Mouse (Mus musculus): ENCODE results near the gene Map6. TPM values are rescaled to one million over a fixed set of nuclear protein-coding genes. Genes with fewer than 3 reads are reported as not detected.
A peak's percentile ranks its signal among the peaks of the same experiment; 100 is the strongest.

Gene Map6
- polyA plus RNA-seq, 1 experiment from 2014 or later = 118 TPM

DNA sequence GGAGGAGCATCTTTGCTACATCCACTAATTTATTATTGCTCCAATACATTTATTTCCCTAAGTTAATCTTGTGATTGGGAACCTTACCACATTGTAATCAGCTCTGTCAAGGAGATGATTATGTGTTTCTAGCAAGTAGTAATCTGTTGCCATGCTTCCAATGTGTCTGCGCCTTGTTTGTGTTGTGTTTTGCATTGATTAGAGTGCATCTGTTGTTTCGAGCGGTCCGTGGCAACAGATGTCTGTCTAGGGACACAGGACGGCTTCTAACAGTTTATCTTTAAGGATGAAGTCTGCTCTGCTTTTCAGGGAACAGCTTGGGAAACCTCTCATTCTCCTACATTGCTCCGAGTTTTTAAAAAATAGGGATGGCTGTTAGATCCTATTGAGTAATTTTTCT lies 7.9 kb downstream of the Map6 start:
- H3K4me1 ChIP-seq (ENCODE audit: control insufficient read depth, insufficient read depth, low read length) = peaks cover 48% of the 10 kb centered on the region
- H3K27ac ChIP-seq (ENCODE audit: low read depth, low read length) = no peak overlapping the region
- no peak overlapping the region for H3K4me3 ChIP-seq (ENCODE audit: low read depth, low read length)
- no peaks in the 10 kb centered on the region for H3K9me3 ChIP-seq (ENCODE audit: control insufficient read depth, low read length)
- H3K27me3 ChIP-seq (ENCODE audit: control insufficient read depth, insufficient read depth, low read length) = no peaks in the 10 kb centered on the region
- H3K9ac ChIP-seq (replicated peaks; ENCODE audit: low read depth, low read length) = no peak overlapping the region
- peaks cover 4% of the 10 kb centered on the region; the same call in 1 of the 2 replicates for H3K36me3 ChIP-seq (ENCODE audit: control insufficient read depth, insufficient read depth, low read length)
- ATAC-seq (ENCODE audit: low read depth) = no peak
- WGBS = 35% methylated on average over 6 of the region's 6 CpGs
- no peak overlapping the region; the same call in 1 of the 2 replicates for H3K4me2 ChIP-seq (ENCODE audit: low read depth, low read length)

DNA sequence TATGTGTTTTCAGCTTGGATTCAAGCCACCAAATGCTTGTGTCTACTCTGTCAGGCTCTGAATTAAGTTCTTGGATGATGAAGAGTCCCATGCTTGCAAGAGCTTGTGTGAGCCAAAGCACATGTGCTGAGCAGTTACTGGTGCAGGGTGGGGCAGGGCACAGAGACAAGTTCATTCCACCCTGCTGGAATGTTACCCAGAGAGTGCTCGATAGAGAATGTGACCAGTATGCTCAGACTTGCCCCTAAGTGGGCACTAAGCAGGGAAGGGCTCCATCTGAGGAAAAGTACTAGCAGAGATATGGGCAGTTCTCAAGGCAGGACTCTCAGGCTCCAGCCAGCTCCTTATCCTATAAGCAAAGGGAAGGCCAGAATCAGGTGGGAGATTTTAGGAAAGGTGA lies 9.4 kb downstream of the Map6 start:
- Histone ChIP-seq H3K9ac (replicated peaks; ENCODE audit: low read depth, low read length) (no peak overlapping the region), H3K9me3 (ENCODE audit: control insufficient read depth, low read length) (no peaks in the 10 kb centered on the region)

DNA sequence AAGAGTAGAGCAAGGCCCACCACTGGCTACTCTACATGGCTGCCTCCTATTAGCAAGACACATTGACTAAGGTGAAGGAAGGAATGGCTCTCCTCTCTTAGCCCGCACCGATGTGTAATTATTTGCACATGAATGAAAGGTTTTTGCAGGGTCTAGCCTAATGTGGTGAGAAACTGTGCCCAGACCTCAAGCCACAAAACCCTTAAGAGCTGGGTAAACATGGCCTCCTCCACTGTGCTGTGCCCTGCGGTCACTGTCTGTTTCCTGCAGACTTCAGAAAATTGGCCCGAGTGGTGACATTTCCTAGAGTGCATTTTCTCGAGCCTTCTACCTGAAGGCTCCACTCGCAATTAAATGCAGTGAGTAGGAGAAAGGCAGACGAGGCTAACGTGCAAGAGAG lies 11.1 kb downstream of the Map6 start:
- H3K4me3 ChIP-seq (ENCODE audit: low read depth, low read length) = no peak overlapping the region
- peaks cover 4% of the 10 kb centered on the region; the same call in 1 of the 2 replicates for H3K36me3 ChIP-seq (ENCODE audit: control insufficient read depth, insufficient read depth, low read length)
- H3K27ac ChIP-seq (ENCODE audit: low read depth, low read length) = no peak overlapping the region
- H3K4me2 ChIP-seq (ENCODE audit: low read depth, low read length) = no peak overlapping the region
- no peak overlapping the region for H3K9ac ChIP-seq (replicated peaks; ENCODE audit: low read depth, low read length)
- no peaks in the 10 kb centered on the region for H3K27me3 ChIP-seq (ENCODE audit: control insufficient read depth, insufficient read depth, low read length)
- 87% methylated on average over 8 of the region's 8 CpGs for WGBS
- H3K9me3 ChIP-seq (ENCODE audit: control insufficient read depth, low read length) = no peaks in the 10 kb centered on the region
- no peak for ATAC-seq (ENCODE audit: low read depth)
- H3K4me1 ChIP-seq (ENCODE audit: control insufficient read depth, insufficient read depth, low read length) = peaks cover 27% of the 10 kb centered on the region

More for the DNA sequence above, 9.4 kb downstream of the Map6 start:
- H3K4me1 ChIP-seq (ENCODE audit: control insufficient read depth, insufficient read depth, low read length) = peaks cover 34% of the 10 kb centered on the region
- H3K27me3 ChIP-seq (ENCODE audit: control insufficient read depth, insufficient read depth, low read length) = no peaks in the 10 kb centered on the region
- ATAC-seq (ENCODE audit: low read depth) = no peak
- H3K27ac ChIP-seq (ENCODE audit: low read depth, low read length) = no peak overlapping the region
- 86% methylated on average over 1 of the region's 1 CpGs for WGBS
- H3K4me3 ChIP-seq (ENCODE audit: low read depth, low read length) = no peak overlapping the region
- no peak overlapping the region for H3K4me2 ChIP-seq (ENCODE audit: low read depth, low read length)
- H3K36me3 ChIP-seq (ENCODE audit: control insufficient read depth, insufficient read depth, low read length) = peaks cover 4% of the 10 kb centered on the region; the same call in 1 of the 2 replicates

DNA sequence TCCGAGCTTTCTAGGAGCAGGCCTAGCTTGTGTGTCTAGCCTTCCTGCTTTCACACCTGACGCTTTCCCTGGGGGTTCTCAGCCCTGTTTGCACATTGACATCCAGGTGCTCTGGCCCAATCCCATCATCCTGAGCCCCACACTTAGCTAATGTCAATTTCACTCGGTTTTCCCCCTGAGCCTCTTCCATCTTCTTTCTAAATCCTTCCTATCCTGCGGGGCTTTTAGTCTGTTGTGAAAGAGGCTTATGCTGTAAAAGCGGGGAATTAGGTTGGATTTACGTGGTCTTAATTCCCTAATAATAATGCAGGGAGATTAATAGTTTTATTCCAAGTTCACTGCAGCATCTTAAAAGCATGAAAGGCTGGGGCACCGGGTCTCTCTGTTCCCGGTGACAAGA lies 12.3 kb downstream of the Map6 start:
- H3K9ac ChIP-seq (replicated peaks; ENCODE audit: low read depth, low read length) = no peak overlapping the region

DNA sequence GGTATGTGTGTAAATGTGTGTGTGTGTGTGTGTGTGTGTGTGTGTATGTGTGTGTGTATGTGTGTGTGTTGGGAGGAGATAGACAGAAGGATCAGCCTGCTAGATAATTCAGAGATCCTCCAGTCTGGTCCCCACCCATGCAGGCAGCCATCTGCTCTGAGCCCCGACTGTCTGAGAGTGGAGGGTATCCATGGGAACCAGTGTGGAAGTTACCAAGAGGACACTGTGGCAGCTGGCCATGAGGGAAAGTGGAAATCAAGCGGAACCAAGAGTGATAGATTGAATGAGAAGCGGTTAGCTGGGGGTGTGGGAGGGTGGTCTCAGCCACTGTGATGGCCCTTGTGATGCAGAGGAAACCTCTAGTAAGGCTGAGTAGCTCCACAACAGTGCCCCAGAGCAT lies 20.0 kb downstream of the Map6 start:
- Histone ChIP-seq H3K4me1 (ENCODE audit: control insufficient read depth, insufficient read depth, low read length) (peaks cover 8% of the 10 kb centered on the region; the same call in 1 of the 2 replicates), H3K9ac (replicated peaks; ENCODE audit: low read depth, low read length) (no peak overlapping the region), H3K4me3 (ENCODE audit: low read depth, low read length) (no peak overlapping the region), H3K9me3 (ENCODE audit: control insufficient read depth, low read length) (no peaks in the 10 kb centered on the region), H3K4me2 (ENCODE audit: low read depth, low read length) (no peak overlapping the region), H3K27ac (ENCODE audit: low read depth, low read length) (peak overlapping the region; percentile 44; the same call in 1 of the 2 replicates), H3K36me3 (ENCODE audit: control insufficient read depth, insufficient read depth, low read length) (no peaks in the 10 kb centered on the region; the same call in 1 of the 2 replicates), H3K27me3 (ENCODE audit: control insufficient read depth, insufficient read depth, low read length) (no peaks in the 10 kb centered on the region)
- 10% methylated on average over 3 of the region's 3 CpGs for WGBS
- ATAC-seq (ENCODE audit: low read depth) = peak; percentile 91

More for the DNA sequence above, 12.3 kb downstream of the Map6 start:
- Histone ChIP-seq H3K27me3 (ENCODE audit: control insufficient read depth, insufficient read depth, low read length) (no peaks in the 10 kb centered on the region), H3K4me3 (ENCODE audit: low read depth, low read length) (no peak overlapping the region), H3K9me3 (ENCODE audit: control insufficient read depth, low read length) (no peaks in the 10 kb centered on the region), H3K27ac (ENCODE audit: low read depth, low read length) (peak overlapping the region; percentile 22; the same call in 1 of the 2 replicates), H3K4me1 (ENCODE audit: control insufficient read depth, insufficient read depth, low read length) (peaks cover 17% of the 10 kb centered on the region; the same call in 1 of the 2 replicates), H3K36me3 (ENCODE audit: control insufficient read depth, insufficient read depth, low read length) (no peaks in the 10 kb centered on the region), H3K4me2 (ENCODE audit: low read depth, low read length) (no peak overlapping the region)
- ATAC-seq (ENCODE audit: low read depth) = no peak
- WGBS = 57% methylated on average over 8 of the region's 8 CpGs

DNA sequence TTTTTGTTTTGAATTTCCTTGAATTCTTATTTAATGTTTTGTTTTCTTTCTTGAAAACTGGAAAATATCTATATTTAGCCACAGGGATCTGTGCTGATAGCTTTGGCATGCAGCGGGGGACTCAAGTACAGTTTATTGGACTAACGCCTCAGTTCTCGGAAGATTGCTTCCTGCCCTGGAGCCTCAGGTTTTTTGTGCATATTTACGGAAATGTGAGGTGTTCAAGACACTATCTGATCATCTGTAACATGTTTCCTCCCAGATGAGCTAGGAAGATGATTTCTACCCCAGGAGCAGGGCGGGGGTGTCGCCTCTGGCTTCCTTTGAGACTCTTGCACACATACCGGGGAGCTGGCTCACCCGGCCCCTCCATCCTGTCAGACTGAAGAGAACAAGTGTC lies 22.8 kb downstream of the Map6 start:
- Histone ChIP-seq H3K9me3 (ENCODE audit: control insufficient read depth, low read length) (no peaks in the 10 kb centered on the region), H3K4me1 (ENCODE audit: control insufficient read depth, insufficient read depth, low read length) (peaks cover 13% of the 10 kb centered on the region), H3K9ac (replicated peaks; ENCODE audit: low read depth, low read length) (no peak overlapping the region), H3K4me3 (ENCODE audit: low read depth, low read length) (no peak overlapping the region), H3K4me2 (ENCODE audit: low read depth, low read length) (no peak overlapping the region), H3K27ac (ENCODE audit: low read depth, low read length) (no peak overlapping the region), H3K36me3 (ENCODE audit: control insufficient read depth, insufficient read depth, low read length) (peaks cover 6% of the 10 kb centered on the region; the same call in 1 of the 2 replicates), H3K27me3 (ENCODE audit: control insufficient read depth, insufficient read depth, low read length) (no peaks in the 10 kb centered on the region)
- ATAC-seq (ENCODE audit: low read depth) = no peak
- 65% methylated on average over 8 of the region's 8 CpGs for WGBS

DNA sequence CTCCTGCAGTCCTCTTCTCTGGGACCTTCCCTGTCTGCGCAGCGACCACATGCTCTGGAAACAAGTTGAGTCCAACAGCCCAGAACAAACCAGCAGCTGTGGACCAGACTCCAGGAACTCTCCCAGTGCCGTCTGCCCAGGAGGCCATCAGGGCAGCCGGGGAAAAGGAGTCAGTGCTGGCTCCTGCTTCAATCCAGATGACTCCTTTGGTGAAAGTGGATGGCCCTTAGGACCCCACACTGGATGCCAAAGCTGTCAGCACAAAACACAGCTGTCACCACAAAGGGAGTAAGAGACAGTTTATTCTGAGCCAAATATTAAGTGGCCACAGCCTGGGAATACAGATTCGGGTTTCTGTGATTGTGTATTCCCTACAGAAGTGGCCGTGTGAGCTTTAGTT lies 23.7 kb downstream of the Map6 start:
- Histone ChIP-seq H3K9me3 (ENCODE audit: control insufficient read depth, low read length) (no peaks in the 10 kb centered on the region), H3K27ac (ENCODE audit: low read depth, low read length) (no peak overlapping the region), H3K4me1 (ENCODE audit: control insufficient read depth, insufficient read depth, low read length) (peaks cover 13% of the 10 kb centered on the region), H3K36me3 (ENCODE audit: control insufficient read depth, insufficient read depth, low read length) (peaks cover 6% of the 10 kb centered on the region; the same call in 1 of the 2 replicates), H3K9ac (replicated peaks; ENCODE audit: low read depth, low read length) (no peak overlapping the region; the same call in 1 of the 2 replicates), H3K4me3 (ENCODE audit: low read depth, low read length) (no peak overlapping the region), H3K27me3 (ENCODE audit: control insufficient read depth, insufficient read depth, low read length) (no peaks in the 10 kb centered on the region), H3K4me2 (ENCODE audit: low read depth, low read length) (no peak overlapping the region)
- WGBS = 53% methylated on average over 6 of the region's 6 CpGs
- ATAC-seq (ENCODE audit: low read depth) = no peak

DNA sequence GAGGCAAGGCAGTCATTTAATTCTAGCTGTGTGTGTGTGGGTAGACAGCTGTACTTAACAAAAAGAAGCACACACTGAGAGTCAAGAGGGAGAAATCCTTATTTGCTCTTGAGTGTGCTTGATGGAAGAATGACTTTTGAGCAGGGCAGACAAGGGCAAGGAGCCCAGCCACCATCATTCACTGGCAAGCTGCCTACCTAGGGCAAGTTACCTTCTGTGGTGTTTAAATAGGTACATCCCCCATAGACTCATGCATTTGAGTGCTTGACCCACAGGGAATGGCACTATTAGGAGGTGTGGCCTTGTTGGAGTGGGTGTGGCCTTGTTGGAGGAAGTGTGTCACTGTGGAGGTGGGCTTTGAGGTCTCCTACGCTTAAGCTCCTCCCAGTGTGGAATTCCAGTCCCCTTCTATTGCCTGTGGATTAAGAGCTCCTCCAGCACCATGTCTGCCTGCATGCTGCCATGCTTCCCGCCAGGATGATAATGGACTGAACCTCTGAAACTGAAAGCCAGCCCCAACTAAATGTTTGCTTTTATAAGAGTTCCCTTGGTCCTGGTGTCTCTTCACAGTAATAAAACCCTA lies 27.0 kb downstream of the Map6 start:
- peaks cover 6% of the 10 kb centered on the region; the same call in 1 of the 2 replicates for H3K36me3 ChIP-seq (ENCODE audit: control insufficient read depth, insufficient read depth, low read length)
- ATAC-seq (ENCODE audit: low read depth) = 0 out of 2 replicates have a peak, but pooled peaks have one; percentile 41
- H3K9ac ChIP-seq (replicated peaks; ENCODE audit: low read depth, low read length) = no peak overlapping the region
- H3K27me3 ChIP-seq (ENCODE audit: control insufficient read depth, insufficient read depth, low read length) = no peaks in the 10 kb centered on the region
- no peak overlapping the region for H3K4me2 ChIP-seq (ENCODE audit: low read depth, low read length)
- peak overlapping the region; percentile 36; the same call in 1 of the 2 replicates for H3K27ac ChIP-seq (ENCODE audit: low read depth, low read length)
- 80% methylated on average over 2 of the region's 2 CpGs for WGBS
- peaks cover 7% of the 10 kb centered on the region; the same call in 1 of the 2 replicates for H3K4me1 ChIP-seq (ENCODE audit: control insufficient read depth, insufficient read depth, low read length)
- no peaks in the 10 kb centered on the region for H3K9me3 ChIP-seq (ENCODE audit: control insufficient read depth, low read length)
- no peak overlapping the region for H3K4me3 ChIP-seq (ENCODE audit: low read depth, low read length)

DNA sequence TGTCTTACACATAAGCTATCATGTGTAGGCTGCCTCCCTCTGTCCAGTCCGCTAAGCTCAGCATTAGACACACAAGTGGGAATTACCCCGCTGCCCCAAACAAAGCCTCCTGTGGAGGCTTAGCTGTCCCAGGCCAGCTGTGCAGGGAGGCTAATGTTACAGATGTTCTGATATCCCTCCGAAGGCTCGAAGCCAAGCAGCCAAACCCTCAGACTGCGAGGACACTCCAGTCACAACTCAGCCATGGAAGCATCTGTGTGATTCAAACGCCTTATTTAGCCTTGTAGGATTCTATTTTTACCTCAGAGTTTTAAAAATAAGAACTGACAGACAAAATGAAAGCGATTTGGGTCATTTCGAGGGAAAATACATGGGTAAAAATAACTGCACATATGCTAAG lies 27.9 kb downstream of the Map6 start:
- H3K4me2 ChIP-seq (ENCODE audit: low read depth, low read length) = no peak overlapping the region
- no peaks in the 10 kb centered on the region for H3K27me3 ChIP-seq (ENCODE audit: control insufficient read depth, insufficient read depth, low read length)
- no peak overlapping the region for H3K4me3 ChIP-seq (ENCODE audit: low read depth, low read length)
- peaks cover 7% of the 10 kb centered on the region; the same call in 1 of the 2 replicates for H3K4me1 ChIP-seq (ENCODE audit: control insufficient read depth, insufficient read depth, low read length)
- WGBS = 64% methylated on average over 8 of the region's 8 CpGs
- no peaks in the 10 kb centered on the region for H3K9me3 ChIP-seq (ENCODE audit: control insufficient read depth, low read length)
- peak overlapping the region; percentile 36; the same call in 1 of the 2 replicates for H3K27ac ChIP-seq (ENCODE audit: low read depth, low read length)
- peaks cover 6% of the 10 kb centered on the region; the same call in 1 of the 2 replicates for H3K36me3 ChIP-seq (ENCODE audit: control insufficient read depth, insufficient read depth, low read length)
- H3K9ac ChIP-seq (replicated peaks; ENCODE audit: low read depth, low read length) = no peak overlapping the region
- 0 out of 2 replicates have a peak, but pooled peaks have one; percentile 21 for ATAC-seq (ENCODE audit: low read depth)
